Mouse (Mus musculus): ENCODE measurements around the gene Hist1h3d.
A peak's percentile ranks its signal among the peaks of the same experiment; 100 is the strongest.
"Not testable (repeated sequence)": the region's sequence is repeated elsewhere in the genome, so short reads cannot be mapped to it uniquely, and the experiment has no call there.

Gene Hist1h3d

DNA sequence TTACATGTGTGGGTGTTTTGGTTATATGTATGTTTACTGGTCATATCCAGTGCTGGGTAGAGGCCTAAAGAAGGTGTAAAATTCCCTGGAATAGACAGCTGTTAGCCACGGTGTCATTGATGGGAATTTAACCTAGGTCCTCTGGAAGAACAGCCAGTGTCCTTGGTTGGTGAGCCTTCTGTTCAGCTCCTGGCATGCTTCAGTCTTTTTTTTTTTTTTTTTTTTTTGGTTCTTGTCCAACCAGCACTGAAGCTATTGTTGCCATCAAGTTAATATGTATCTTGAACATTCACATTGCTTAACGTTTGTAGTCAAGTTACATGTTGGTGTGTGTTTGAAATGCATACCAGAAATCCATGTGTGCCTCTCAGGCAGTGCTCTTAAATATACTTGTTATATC, 11.1 kb upstream of the Hist1h3d start:
- no peak for DNase-seq (ENCODE audit: extremely low spot score, low spot score)

DNA sequence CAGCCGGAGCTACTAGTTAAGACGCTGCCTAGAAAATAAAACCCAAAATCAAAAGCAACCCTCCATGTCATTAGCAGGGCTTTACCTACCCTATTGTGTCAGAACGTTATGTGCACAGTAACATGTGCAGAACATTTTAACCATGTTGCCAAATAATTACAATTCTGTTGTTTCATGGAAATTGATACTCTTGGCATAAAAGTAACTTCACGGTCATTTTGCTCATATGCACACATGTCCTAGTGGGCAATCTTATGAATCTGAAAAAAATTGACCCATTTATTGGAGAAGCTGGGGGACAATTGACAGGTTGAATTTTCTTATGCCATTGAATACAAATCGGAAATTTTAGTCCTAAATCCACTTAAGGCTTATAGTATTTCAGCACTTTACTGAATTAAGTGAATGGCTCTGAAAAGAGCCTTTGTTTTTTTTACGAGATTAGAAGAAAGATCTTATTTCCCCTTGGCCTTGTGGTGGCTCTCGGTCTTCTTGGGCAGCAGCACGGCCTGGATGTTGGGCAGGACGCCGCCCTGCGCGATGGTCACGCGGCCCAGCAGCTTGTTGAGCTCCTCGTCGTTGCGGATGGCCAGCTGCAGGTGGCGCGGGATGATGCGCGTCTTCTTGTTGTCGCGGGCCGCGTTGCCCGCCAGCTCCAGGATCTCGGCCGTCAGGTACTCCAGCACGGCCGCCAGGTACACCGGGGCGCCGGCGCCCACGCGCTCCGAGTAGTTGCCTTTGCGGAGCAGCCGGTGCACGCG, 5.1 kb upstream of the Hist1h3d start:
- DNase-seq (ENCODE audit: extremely low spot score, low spot score), result not testable (repeated sequence)

DNA sequence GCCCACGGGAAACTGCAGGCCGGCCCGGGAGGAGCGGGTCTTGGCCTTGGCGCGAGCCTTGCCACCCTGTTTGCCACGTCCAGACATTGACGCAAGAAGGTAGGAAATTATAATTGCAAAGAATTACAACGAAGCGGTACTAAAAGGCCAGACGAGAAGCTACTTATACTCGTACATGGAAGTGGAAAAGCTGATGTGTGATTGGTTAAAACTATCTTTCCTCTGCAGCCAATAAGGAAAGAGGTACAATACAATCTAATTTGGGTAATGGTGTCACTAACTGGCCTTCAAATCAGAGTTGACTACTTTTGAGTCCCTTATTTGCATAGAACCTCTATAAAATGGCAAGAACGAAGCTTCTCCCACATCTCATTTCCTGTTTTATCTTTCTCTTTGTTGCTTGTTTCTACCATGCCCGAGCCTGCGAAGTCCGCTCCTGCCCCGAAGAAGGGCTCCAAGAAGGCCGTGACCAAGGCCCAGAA, 4.5 kb upstream of the Hist1h3d start, which contains the start of the genes Hist1h2ae and Hist1h2bg:
TSS of gene Hist1h2ae (minus strand) at position 199 of the 482 bp plus-strand sequence.
TSS of gene Hist1h2bg (plus strand) at position 375 of the 482 bp plus-strand sequence.
- no peak for DNase-seq (ENCODE audit: extremely low spot score, low spot score)

DNA sequence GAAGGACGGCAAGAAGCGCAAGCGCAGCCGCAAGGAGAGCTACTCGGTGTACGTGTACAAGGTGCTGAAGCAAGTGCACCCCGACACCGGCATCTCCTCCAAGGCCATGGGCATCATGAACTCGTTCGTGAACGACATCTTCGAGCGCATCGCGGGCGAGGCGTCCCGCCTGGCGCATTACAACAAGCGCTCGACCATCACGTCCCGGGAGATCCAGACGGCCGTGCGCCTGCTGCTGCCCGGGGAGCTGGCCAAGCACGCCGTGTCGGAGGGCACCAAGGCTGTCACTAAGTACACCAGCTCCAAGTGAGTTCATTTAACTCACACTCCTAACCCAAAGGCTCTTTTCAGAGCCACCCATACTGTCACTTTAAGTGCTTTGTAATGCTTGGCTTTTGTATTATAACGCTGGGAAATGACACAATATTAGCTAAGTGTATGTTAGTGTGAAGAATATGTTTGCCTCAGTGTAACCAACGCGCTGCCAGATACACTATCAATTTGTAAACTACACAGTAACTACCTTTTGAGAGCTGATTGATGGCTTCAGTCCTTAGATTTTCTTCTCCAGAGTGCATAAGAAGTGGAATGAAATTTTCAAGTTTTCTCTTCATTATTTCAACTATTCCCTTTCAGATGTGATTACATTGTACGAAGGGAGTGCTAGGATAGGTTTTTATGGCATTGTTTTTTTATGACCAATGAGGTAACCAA, 3.9 kb upstream of the Hist1h3d start:
- DNase-seq (ENCODE audit: extremely low spot score, low spot score), result not testable (repeated sequence)

DNA sequence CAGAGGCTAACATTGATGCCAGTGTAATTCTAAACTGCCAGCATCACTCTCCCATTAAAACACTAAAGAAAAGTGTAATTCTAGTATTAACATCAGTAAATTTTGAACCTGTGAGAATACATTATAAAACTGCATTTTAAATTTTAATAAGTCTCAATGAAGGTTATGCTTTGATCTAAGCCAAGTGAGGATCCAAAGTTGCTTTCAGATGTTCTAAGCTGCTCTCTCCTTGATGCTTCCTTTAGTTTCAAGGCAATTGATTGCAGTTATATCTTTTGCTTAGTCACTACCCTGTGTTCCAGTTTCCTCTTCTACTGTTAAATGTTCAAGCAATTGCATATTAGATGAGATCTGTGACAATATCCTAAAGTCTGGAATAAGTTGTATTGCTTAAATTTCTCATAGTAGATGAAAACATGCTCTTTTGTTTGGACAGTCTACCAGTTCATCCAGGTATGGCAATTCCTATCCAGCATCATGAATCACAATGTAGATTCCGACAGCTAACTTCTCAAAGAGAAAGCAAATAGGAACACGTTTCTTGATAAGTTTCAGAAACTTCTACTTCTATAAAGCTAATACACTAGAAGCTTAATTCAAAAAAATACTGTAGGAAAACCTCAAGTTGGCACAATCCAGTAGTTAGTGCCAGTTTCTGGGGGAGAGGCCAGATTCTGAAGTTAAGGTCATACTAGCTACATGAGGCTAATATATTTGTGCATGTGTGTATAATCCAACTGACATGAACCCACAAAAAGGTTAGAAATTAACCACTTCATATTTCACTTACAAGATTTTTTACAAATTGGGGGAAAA, 3.1 kb upstream of the Hist1h3d start:
- DNase-seq (ENCODE audit: extremely low spot score, low spot score), result no peak

DNA sequence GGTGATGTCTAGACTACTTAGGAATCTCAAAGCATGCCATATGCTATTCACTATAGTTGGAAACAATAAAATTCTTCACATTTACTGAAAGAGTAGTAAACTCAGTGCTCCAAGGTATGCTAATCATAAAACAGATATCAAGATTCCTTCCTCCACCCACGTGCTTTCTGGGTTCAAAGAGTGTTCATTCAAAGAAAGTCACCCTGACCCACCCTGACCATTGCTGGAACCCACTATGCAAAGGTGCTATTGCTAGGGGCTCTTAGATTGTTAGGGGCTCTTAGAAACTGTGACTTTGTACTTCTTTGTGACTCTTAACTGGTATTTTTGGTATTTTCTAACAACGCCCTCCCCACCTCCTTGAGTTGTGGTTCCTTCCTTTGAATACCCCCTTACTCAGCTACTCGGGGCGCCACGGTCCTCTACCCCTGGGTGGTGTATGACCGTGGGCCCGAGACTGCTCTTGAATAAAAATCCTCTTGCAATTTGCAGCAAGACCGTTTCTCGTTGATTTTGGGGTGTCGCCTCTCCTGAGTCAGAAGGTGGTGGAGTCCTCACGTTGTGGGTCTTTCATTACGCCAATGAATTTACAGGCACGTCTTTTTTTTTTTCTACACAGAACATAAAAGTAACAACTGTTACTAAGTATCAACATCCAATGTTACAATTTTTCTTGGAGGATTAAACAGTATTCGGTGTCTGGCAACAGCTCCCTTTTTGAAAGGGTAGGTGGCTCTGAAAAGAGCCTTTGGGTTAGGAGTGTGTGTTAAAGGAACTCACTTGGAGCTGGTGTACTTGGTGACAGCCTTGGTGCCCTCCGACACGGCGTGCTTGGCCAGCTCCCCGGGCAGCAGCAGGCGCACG, 2.3 kb upstream of the Hist1h3d start:
- DNase-seq (ENCODE audit: extremely low spot score, low spot score), result not testable (repeated sequence)

DNA sequence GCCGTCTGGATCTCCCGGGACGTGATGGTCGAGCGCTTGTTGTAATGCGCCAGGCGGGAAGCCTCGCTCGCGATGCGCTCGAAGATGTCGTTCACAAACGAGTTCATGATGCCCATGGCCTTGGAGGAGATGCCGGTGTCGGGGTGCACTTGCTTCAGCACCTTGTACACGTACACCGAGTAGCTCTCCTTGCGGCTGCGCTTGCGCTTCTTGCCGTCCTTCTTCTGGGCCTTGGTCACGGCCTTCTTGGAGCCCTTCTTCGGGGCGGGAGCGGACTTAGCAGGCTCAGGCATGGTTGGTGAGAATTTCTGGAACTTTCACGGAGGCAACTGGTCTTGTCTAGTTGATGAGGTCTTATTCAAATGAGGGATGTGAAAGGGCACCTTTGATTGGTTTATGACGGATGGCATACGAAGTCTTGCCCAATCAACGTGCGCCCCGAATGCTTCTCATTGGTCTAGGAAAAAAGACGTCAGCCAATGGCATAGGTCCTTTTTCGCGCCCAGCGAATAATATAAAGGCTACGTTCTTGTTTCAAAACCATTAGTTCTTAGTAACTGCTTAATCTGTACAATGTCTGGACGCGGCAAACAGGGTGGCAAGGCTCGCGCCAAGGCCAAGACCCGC, 1.6 kb upstream of the Hist1h3d start, which contains the start of the genes Hist1h2bf and Hist1h2ad:
TSS of gene Hist1h2bf (minus strand) at position 299 of the 627 bp plus-strand sequence.
TSS of gene Hist1h2ad (plus strand) at position 484 of the 627 bp plus-strand sequence.
- peak; percentile 83 for DNase-seq (ENCODE audit: extremely low spot score, low spot score)

DNA sequence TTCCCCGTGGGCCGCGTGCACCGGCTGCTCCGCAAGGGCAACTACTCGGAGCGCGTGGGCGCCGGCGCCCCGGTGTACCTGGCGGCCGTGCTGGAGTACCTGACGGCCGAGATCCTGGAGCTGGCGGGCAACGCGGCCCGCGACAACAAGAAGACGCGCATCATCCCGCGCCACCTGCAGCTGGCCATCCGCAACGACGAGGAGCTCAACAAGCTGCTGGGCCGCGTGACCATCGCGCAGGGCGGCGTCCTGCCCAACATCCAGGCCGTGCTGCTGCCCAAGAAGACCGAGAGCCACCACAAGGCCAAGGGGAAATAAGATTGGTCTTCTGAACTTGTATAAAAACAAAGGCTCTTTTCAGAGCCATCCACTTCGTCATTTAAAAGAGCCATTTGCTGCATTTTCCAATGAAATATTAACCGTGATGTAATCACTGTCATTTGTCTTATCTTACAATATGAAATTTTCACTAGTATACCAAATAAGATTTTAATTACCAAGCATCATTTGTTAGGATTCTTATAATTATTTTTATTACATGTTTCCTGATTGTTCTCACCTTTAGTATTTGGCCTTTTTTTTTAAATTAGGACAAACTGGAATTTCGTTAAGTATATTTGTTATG, 905 bp upstream of the Hist1h3d start:
- not testable (repeated sequence) for DNase-seq (ENCODE audit: extremely low spot score, low spot score)

DNA sequence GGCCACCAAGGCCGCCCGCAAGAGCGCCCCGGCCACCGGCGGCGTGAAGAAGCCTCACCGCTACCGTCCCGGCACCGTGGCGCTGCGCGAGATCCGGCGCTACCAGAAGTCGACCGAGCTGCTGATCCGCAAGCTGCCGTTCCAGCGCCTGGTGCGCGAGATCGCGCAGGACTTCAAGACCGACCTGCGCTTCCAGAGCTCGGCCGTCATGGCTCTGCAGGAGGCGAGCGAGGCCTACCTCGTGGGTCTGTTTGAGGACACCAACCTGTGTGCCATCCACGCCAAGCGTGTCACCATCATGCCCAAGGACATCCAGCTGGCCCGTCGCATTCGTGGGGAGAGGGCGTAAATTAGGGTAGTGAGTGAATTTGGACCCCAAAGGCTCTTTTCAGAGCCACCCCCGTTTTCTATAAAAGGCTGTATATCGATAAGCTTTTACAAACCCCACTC, 326 bp downstream of the Hist1h3d start:
- not testable (repeated sequence) for DNase-seq (ENCODE audit: extremely low spot score, low spot score)

DNA sequence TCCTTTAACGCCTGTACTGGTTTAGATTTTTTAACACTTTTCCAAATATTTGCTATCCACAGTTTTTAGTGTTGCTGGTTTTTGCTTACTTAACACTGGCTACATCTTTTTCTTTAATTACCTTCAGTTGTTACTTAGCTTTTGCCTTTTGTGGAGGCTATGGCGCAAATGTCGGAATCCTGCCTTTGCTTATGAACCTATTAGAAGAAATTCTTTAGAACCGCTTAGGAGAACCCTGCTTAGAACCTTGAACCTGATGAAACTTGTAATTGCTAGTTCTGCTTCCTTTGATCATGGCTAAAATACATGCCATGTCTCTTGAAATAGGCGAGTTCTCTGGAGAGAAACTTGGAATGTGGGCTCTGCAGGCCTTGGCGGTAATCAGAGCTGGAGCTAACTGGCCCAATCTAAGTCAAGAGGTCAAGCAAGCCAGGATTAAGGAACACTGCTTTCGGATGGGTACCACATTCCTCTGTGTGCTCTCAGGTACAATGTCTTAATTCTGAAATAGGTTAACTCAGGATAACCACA, 853 bp downstream of the Hist1h3d start:
- peak; percentile 52 for DNase-seq (ENCODE audit: extremely low spot score, low spot score)

DNA sequence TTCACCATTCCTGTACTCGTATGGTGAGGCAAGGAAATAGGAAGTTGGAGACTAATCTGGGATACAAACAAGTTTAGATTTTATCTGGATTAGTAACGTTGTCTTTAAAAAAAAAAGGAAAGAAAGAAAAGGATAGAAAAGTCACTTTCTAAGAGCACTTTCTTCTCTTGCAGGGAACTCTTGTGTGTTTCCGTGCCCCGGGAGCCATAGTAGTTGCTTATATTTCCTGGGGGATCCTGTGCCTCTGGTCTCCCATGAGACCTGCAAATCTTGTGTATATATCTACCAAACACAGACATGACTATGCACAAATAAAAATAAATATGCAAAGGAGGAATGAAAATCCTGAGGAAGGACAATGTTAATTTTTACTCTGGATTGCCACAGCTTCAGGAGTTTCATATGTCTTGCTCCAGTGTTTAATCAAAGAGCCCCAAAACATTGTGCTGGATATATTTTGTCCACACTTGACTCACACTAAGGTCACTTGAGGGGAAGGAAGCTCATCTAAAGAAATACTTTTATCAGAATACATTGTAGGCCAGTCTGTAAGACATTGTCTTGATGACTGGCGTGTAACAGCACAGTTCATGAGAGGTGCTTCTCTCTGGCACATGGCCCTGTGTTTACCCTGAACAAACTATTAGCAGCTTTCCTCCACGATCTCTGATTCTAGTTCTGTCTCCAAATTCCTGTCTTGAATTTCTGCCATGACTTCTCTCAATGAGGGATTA, 1.5 kb downstream of the Hist1h3d start:
- no peak for DNase-seq (ENCODE audit: extremely low spot score, low spot score)

DNA sequence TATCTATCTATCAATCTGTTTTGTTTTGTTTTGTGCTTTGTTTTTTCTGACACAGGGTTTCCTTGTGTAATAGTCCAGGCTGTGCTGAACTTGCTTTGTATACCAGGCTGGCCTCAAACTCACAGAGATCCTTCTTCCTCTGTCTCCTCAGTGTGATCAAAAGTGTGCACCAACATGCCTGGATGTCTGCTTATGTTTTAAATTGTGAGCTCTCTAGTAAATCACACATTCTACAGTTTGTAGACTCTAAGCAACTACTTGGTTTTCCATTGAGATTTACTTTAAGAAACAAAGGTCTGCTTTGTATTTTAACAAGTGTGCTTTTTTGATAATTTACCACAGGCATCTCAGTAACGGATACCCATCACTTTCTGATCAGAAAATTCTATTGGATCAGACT, 2.3 kb downstream of the Hist1h3d start:
- DNase-seq (ENCODE audit: extremely low spot score, low spot score), result no peak

DNA sequence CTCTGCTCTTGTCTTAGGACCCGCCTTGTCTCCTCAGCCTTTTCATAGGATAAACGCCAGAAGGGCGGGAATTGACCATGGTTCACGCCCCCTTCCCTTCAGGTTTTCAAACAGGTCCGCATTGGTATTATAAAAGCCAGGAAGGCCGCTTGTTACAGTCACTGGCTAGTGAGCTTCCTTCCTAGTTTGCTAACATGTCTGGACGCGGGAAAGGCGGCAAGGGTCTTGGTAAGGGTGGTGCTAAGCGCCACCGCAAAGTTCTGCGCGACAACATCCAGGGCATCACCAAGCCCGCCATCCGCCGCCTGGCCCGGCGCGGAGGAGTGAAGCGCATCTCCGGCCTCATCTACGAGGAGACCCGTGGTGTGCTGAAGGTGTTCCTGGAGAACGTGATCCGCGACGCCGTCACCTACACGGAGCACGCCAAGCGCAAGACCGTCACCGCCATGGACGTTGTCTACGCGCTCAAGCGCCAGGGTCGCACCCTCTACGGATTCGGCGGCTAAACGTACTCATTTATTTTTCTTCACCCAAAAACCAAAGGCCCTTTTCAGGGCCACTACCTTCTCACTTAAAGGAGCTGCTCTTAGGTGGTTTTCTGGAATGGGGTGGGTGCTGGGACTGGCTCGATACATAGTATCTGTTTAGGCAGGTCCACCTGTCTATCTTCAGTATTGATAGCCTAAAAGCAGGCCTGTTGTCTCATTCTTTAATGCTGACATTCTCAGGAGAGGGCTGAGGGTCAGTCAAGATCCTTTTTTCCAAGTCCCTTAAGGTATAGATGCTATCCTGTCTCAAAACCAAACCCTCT, 6.0 kb downstream of the Hist1h3d start, which contains the start of gene Hist1h4d:
TSS of gene Hist1h4d (plus strand) at position 191 of the 811 bp plus-strand sequence.
- peak; percentile 98 for DNase-seq (ENCODE audit: extremely low spot score, low spot score)

DNA sequence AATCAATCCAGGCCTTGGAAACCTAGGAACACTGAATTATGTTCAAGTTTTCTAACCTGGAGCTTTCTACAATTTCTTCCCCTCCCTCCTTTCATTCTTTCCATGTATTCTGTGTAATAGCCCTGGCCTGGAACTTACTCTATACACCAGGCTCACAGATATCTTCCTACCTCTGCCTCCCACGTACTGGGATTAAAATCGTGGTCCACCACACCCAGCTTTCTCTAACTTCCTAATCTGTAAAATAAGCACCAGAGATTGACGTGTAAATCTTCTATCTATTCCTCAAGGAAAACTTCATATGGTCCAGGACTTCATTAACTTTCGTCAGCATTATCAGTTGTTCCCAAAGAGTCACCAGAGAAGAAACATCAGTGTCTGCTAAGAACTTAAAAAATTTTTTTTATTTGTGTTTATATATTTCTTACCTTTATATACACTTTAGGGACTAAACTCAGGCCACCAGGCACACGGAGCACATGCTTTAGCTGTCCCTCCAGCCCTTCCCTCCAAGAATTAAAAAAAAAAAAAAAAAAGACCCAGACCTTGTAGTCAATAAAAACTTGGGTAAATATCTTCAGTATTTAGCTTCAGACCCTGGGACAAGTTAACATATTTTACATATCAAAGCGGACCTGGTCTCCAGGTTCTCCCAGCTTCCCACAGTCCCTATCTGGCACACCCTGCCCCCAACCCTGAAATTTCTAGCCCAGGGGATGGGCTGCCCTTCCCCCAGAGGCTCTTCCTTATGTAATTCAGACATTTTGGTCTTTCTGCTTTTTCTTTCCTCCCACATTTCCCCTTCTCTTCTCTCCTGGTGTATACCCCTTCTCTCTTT, 6.9 kb downstream of the Hist1h3d start:
- peak; percentile 43 for DNase-seq (ENCODE audit: extremely low spot score, low spot score)

DNA sequence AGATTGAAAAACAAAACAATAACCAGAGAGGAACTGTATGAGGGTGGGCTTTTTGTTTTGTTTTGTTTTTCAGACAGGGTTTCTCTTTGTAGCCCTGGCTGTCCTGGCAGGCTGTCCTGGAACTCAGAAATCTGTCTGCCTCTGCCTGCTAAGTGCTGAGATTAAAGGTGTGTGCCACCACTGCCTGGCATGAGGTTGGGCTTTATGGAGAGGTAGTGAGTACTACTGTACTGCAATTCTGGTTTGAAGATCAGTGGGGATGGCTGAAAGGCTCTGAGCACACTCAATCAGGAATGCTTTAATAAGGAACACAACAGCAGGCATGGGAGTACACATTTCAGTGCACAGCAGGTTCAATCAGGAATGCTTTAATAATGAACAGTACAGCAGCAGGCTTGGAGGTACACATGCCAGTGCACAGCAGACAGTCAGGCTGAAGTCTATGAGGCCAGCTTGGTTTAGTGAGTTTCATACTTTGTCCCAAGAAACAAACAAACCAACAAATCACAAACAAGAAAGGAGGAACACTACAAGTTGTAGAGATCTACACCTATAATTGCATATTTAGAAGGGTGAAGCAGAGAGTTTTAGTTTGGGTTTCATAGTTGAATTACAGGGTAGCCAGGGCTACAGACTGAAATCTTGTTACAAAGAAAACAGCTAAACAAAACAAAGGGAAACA, 8.0 kb downstream of the Hist1h3d start:
- DNase-seq (ENCODE audit: extremely low spot score, low spot score), result no peak

DNA sequence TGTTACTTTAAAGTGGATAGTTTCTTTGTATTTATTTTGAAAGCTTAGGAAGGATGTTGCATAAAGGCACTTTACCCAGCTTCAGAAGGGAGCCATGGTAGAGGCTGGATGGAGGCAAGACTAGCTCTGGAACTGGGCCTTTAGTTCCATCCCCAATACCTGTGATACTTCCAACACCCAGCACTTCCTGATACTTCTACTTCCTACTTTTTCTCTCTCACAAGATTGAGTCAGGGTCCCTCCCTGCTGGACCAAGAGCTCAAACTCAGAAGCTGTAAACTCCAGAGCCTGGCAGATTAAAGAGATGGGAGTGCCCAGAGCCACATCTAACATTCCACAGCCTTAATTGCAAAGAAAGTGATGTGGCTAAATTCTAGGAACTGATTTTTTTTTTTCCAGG, 8.8 kb downstream of the Hist1h3d start:
- peak; percentile 40 for DNase-seq (ENCODE audit: extremely low spot score, low spot score)

Measured in neural tube, embryonic 10.5 days (tissue).